Mouse (Mus musculus): Measurements from ENCODE around the gene Rmi2. TPM values are rescaled to one million over a fixed set of nuclear protein-coding genes. Genes with fewer than 3 reads are reported as not detected.

The Rmi2 gene
- total and polyA plus RNA-seq, 2 experiments, result 0.09 TPM; not detected in 1

GRCm38 (mm10) chr16:10890363-10890762 lies 55.5 kb downstream of the Rmi2 start:
- WGBS, result 88% methylated on average over 3 of the region's 3 CpGs
- Histone ChIP-seq H3K4me1 (ENCODE audit: control insufficient read depth, insufficient read depth, low read length) (no peaks in the 10 kb centered on the region), H3K27me3 (ENCODE audit: control insufficient read depth, insufficient read depth, low read length) (no peaks in the 10 kb centered on the region), H3K9ac (ENCODE audit: low read depth, low read length) (no peak overlapping the region), H3K27ac (replicated peaks; ENCODE audit: insufficient read depth, low read depth, low read length) (no peak overlapping the region), H3K36me3 (ENCODE audit: control insufficient read depth, insufficient read depth, low read length) (no peaks in the 10 kb centered on the region), H3K4me3 (ENCODE audit: insufficient read depth, low read depth, low read length) (no peak overlapping the region), H3K79me2 (ENCODE audit: control insufficient read depth, insufficient read depth, low read length) (no peaks in the 10 kb centered on the region)
- TF ChIP-seq POLR2A (IDR thresholded peaks at IDR 0.05; ENCODE audit: extremely low read depth, insufficient read depth, low read length) (no peak), CTCF (IDR thresholded peaks at IDR 0.05; ENCODE audit: low read depth, low read length) (peak; percentile 37; the same call in 1 of the 2 replicates)
- DNase-seq (ENCODE audit: extremely low read depth, low read depth, low spot score), result no peak

GRCm38 (mm10) chr16:10893161-10893560 lies 58.3 kb downstream of the Rmi2 start:
- TF ChIP-seq POLR2A (IDR thresholded peaks at IDR 0.05; ENCODE audit: extremely low read depth, insufficient read depth, low read length), result no peak
- no peak for TF ChIP-seq CTCF (IDR thresholded peaks at IDR 0.05; ENCODE audit: low read depth, low read length)
- no peak for DNase-seq (ENCODE audit: extremely low read depth, low read depth, low spot score)
- H3K4me1 ChIP-seq (ENCODE audit: control insufficient read depth, insufficient read depth, low read length), result no peaks in the 10 kb centered on the region
- no peak overlapping the region for H3K4me3 ChIP-seq (ENCODE audit: insufficient read depth, low read depth, low read length)
- H3K79me2 ChIP-seq (ENCODE audit: control insufficient read depth, insufficient read depth, low read length), result no peaks in the 10 kb centered on the region
- no peaks in the 10 kb centered on the region for H3K27me3 ChIP-seq (ENCODE audit: control insufficient read depth, insufficient read depth, low read length)
- no peak overlapping the region for H3K27ac ChIP-seq (replicated peaks; ENCODE audit: insufficient read depth, low read depth, low read length)
- 84% methylated on average over 4 of the region's 4 CpGs for WGBS
- H3K36me3 ChIP-seq (ENCODE audit: control insufficient read depth, insufficient read depth, low read length), result no peaks in the 10 kb centered on the region
- no peak overlapping the region for H3K9ac ChIP-seq (ENCODE audit: low read depth, low read length)

GRCm38 (mm10) chr16:10895906-10896305 lies 61.0 kb downstream of the Rmi2 start:
- no peak overlapping the region for H3K9ac ChIP-seq (ENCODE audit: low read depth, low read length)
- TF ChIP-seq CTCF (IDR thresholded peaks at IDR 0.05; ENCODE audit: low read depth, low read length), result no peak
- TF ChIP-seq POLR2A (IDR thresholded peaks at IDR 0.05; ENCODE audit: extremely low read depth, insufficient read depth, low read length), result no peak
- no peaks in the 10 kb centered on the region for H3K27me3 ChIP-seq (ENCODE audit: control insufficient read depth, insufficient read depth, low read length)
- WGBS, result 94% methylated on average over 3 of the region's 3 CpGs
- no peak overlapping the region for H3K27ac ChIP-seq (replicated peaks; ENCODE audit: insufficient read depth, low read depth, low read length)
- H3K79me2 ChIP-seq (ENCODE audit: control insufficient read depth, insufficient read depth, low read length), result no peaks in the 10 kb centered on the region
- no peaks in the 10 kb centered on the region for H3K4me1 ChIP-seq (ENCODE audit: control insufficient read depth, insufficient read depth, low read length)
- H3K36me3 ChIP-seq (ENCODE audit: control insufficient read depth, insufficient read depth, low read length), result no peaks in the 10 kb centered on the region
- no peak for DNase-seq (ENCODE audit: extremely low read depth, low read depth, low spot score)
- no peak overlapping the region for H3K4me3 ChIP-seq (ENCODE audit: insufficient read depth, low read depth, low read length)

GRCm38 (mm10) chr16:10897372-10897771 lies 62.5 kb downstream of the Rmi2 start:
- Histone ChIP-seq H3K79me2 (ENCODE audit: control insufficient read depth, insufficient read depth, low read length) (no peaks in the 10 kb centered on the region), H3K4me3 (ENCODE audit: insufficient read depth, low read depth, low read length) (no peak overlapping the region), H3K36me3 (ENCODE audit: control insufficient read depth, insufficient read depth, low read length) (no peaks in the 10 kb centered on the region), H3K9ac (ENCODE audit: low read depth, low read length) (no peak overlapping the region), H3K27me3 (ENCODE audit: control insufficient read depth, insufficient read depth, low read length) (no peaks in the 10 kb centered on the region), H3K27ac (replicated peaks; ENCODE audit: insufficient read depth, low read depth, low read length) (no peak overlapping the region), H3K4me1 (ENCODE audit: control insufficient read depth, insufficient read depth, low read length) (no peaks in the 10 kb centered on the region)
- TF ChIP-seq CTCF (IDR thresholded peaks at IDR 0.05; ENCODE audit: low read depth, low read length) (no peak), POLR2A (IDR thresholded peaks at IDR 0.05; ENCODE audit: extremely low read depth, insufficient read depth, low read length) (no peak)
- no peak for DNase-seq (ENCODE audit: extremely low read depth, low read depth, low spot score)
- WGBS, result 80% methylated on average over 6 of the region's 6 CpGs

GRCm38 (mm10) chr16:10900736-10901135 lies 65.9 kb downstream of the Rmi2 start:
- Histone ChIP-seq H3K4me3 (ENCODE audit: insufficient read depth, low read depth, low read length) (no peak overlapping the region), H3K4me1 (ENCODE audit: control insufficient read depth, insufficient read depth, low read length) (no peaks in the 10 kb centered on the region), H3K27me3 (ENCODE audit: control insufficient read depth, insufficient read depth, low read length) (no peaks in the 10 kb centered on the region), H3K79me2 (ENCODE audit: control insufficient read depth, insufficient read depth, low read length) (no peaks in the 10 kb centered on the region), H3K36me3 (ENCODE audit: control insufficient read depth, insufficient read depth, low read length) (no peaks in the 10 kb centered on the region), H3K27ac (replicated peaks; ENCODE audit: insufficient read depth, low read depth, low read length) (no peak overlapping the region), H3K9ac (ENCODE audit: low read depth, low read length) (no peak overlapping the region)
- DNase-seq (ENCODE audit: extremely low read depth, low read depth, low spot score), result no peak
- WGBS, result 100% methylated on average over 1 of the region's 1 CpGs
- TF ChIP-seq POLR2A (IDR thresholded peaks at IDR 0.05; ENCODE audit: extremely low read depth, insufficient read depth, low read length) (no peak), CTCF (IDR thresholded peaks at IDR 0.05; ENCODE audit: low read depth, low read length) (no peak)

GRCm38 (mm10) chr16:10901956-10902355 lies 67.1 kb downstream of the Rmi2 start:
- H3K36me3 ChIP-seq (ENCODE audit: control insufficient read depth, insufficient read depth, low read length), result no peaks in the 10 kb centered on the region
- no peaks in the 10 kb centered on the region for H3K79me2 ChIP-seq (ENCODE audit: control insufficient read depth, insufficient read depth, low read length)
- no peaks in the 10 kb centered on the region for H3K4me1 ChIP-seq (ENCODE audit: control insufficient read depth, insufficient read depth, low read length)
- no peak for DNase-seq (ENCODE audit: extremely low read depth, low read depth, low spot score)
- TF ChIP-seq POLR2A (IDR thresholded peaks at IDR 0.05; ENCODE audit: extremely low read depth, insufficient read depth, low read length) (no peak), CTCF (IDR thresholded peaks at IDR 0.05; ENCODE audit: low read depth, low read length) (no peak)
- H3K9ac ChIP-seq (ENCODE audit: low read depth, low read length), result no peak overlapping the region
- no peaks in the 10 kb centered on the region for H3K27me3 ChIP-seq (ENCODE audit: control insufficient read depth, insufficient read depth, low read length)
- no peak overlapping the region for H3K4me3 ChIP-seq (ENCODE audit: insufficient read depth, low read depth, low read length)
- no peak overlapping the region for H3K27ac ChIP-seq (replicated peaks; ENCODE audit: insufficient read depth, low read depth, low read length)
- 66% methylated on average over 2 of the region's 2 CpGs for WGBS
